Mouse (Mus musculus): ENCODE data around the gene Rsph14. TPM values are rescaled to one million over a fixed set of nuclear protein-coding genes. Genes with fewer than 3 reads are reported as not detected.
A peak's percentile ranks its signal among the peaks of the same experiment; 100 is the strongest.

Rsph14 gene
- total RNA-seq, 1 experiment from 2014 or later: not detected

GRCm38 (mm10) chr10:75004067-75004466 lies 28.3 kb downstream of the Rsph14 start:
- peak; percentile 79 for ATAC-seq (replicated peaks; ENCODE audit: low read depth, poor library complexity, severe bottlenecking)

- no peak for ATAC-seq (replicated peaks; ENCODE audit: low read depth, poor library complexity, severe bottlenecking)
These were observed 31.0 kb downstream of the Rsph14 start for GRCm38 (mm10) chr10:75001391-75001790.

- ATAC-seq (replicated peaks; ENCODE audit: low read depth, poor library complexity, severe bottlenecking): no peak
These were observed 37.0 kb downstream of the Rsph14 start for GRCm38 (mm10) chr10:74995377-74995776.

GRCm38 (mm10) chr10:74994863-74995262 lies 37.5 kb downstream of the Rsph14 start:
- ATAC-seq (replicated peaks; ENCODE audit: low read depth, poor library complexity, severe bottlenecking): no peak

- no peak for ATAC-seq (replicated peaks; ENCODE audit: low read depth, poor library complexity, severe bottlenecking)
These were observed 41.6 kb downstream of the Rsph14 start for GRCm38 (mm10) chr10:74990584-74991322.

- no peak for ATAC-seq (replicated peaks; ENCODE audit: low read depth, poor library complexity, severe bottlenecking)
These were observed 42.6 kb downstream of the Rsph14 start for GRCm38 (mm10) chr10:74989814-74990213.

- peak; percentile 61 for ATAC-seq (replicated peaks; ENCODE audit: low read depth, poor library complexity, severe bottlenecking)
These were observed 44.5 kb downstream of the Rsph14 start for GRCm38 (mm10) chr10:74987698-74988470.

- no peak for ATAC-seq (replicated peaks; ENCODE audit: low read depth, poor library complexity, severe bottlenecking)
These were observed 49.2 kb downstream of the Rsph14 start for GRCm38 (mm10) chr10:74983176-74983575.

- peak; percentile 64 for ATAC-seq (replicated peaks; ENCODE audit: low read depth, poor library complexity, severe bottlenecking)
These were observed 51.2 kb downstream of the Rsph14 start for GRCm38 (mm10) chr10:74981159-74981558.

- no peak for ATAC-seq (replicated peaks; ENCODE audit: low read depth, poor library complexity, severe bottlenecking)
These were observed 54.3 kb downstream of the Rsph14 start for GRCm38 (mm10) chr10:74978056-74978455.

- ATAC-seq (replicated peaks; ENCODE audit: low read depth, poor library complexity, severe bottlenecking): no peak
These were observed 56.0 kb downstream of the Rsph14 start for GRCm38 (mm10) chr10:74976429-74976828.

GRCm38 (mm10) chr10:74975626-74976025 lies 56.8 kb downstream of the Rsph14 start:
- ATAC-seq (replicated peaks; ENCODE audit: low read depth, poor library complexity, severe bottlenecking): no peak

GRCm38 (mm10) chr10:74973026-74973425 lies 59.4 kb downstream of the Rsph14 start:
- no peak for ATAC-seq (replicated peaks; ENCODE audit: low read depth, poor library complexity, severe bottlenecking)

GRCm38 (mm10) chr10:74969266-74969665 lies 63.1 kb downstream of the Rsph14 start:
- no peak for ATAC-seq (replicated peaks; ENCODE audit: low read depth, poor library complexity, severe bottlenecking)

GRCm38 (mm10) chr10:74967651-74968267 lies 64.6 kb downstream of the Rsph14 start:
- ATAC-seq (replicated peaks; ENCODE audit: low read depth, poor library complexity, severe bottlenecking): no peak

- ATAC-seq (replicated peaks; ENCODE audit: low read depth, poor library complexity, severe bottlenecking): peak; percentile 95
These were observed 65.4 kb downstream of the Rsph14 start, which contains the start of gene Gnaz for GRCm38 (mm10) chr10:74966850-74967451. Gene Gnaz (plus strand): TSS chr10:74967177.

GRCm38 (mm10) chr10:74964380-74964779 lies 68.0 kb downstream of the Rsph14 start:
- no peak for ATAC-seq (replicated peaks; ENCODE audit: low read depth, poor library complexity, severe bottlenecking)

- no peak for ATAC-seq (replicated peaks; ENCODE audit: low read depth, poor library complexity, severe bottlenecking)
These were observed 79.4 kb downstream of the Rsph14 start for GRCm38 (mm10) chr10:74952830-74953443.

GRCm38 (mm10) chr10:74940795-74941194 lies 91.6 kb downstream of the Rsph14 start:
- no peak for ATAC-seq (replicated peaks; ENCODE audit: low read depth, poor library complexity, severe bottlenecking)

GRCm38 (mm10) chr10:74939300-74939699 lies 93.1 kb downstream of the Rsph14 start:
- peak; percentile 67 for ATAC-seq (replicated peaks; ENCODE audit: low read depth, poor library complexity, severe bottlenecking)

Data from common myeloid progenitor, adult 5-6 weeks (primary cell).